Mouse (Mus musculus): ENCODE measurements at regions not wholly inside any gene's neighbourhood (a gene's known extent, or its start where the extent isn't known, plus 50 kb on each side); places are given as distances from the start of the nearest gene placed in this dataset.

DNA sequence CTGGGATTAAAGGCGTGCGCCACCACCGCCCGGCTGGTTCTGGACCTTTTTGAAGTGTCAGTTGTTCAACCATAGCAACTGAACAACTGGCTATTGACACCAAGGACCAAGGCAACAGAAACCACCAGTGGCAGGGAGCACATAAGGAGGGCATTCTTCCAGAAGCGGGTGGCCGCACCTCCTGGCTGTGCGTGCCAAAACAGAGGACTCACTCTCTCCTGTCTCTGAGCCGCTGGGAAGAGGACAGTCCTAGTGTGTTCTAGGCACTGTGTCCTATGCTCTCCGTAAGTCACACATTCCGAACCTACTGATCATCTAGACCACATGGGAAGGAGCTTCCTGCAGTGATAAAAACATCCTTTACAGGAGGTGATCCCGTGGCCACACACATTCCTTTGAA lies 60.1 kb upstream of the Dlg1 start:
- no peak for DNase-seq

DNA sequence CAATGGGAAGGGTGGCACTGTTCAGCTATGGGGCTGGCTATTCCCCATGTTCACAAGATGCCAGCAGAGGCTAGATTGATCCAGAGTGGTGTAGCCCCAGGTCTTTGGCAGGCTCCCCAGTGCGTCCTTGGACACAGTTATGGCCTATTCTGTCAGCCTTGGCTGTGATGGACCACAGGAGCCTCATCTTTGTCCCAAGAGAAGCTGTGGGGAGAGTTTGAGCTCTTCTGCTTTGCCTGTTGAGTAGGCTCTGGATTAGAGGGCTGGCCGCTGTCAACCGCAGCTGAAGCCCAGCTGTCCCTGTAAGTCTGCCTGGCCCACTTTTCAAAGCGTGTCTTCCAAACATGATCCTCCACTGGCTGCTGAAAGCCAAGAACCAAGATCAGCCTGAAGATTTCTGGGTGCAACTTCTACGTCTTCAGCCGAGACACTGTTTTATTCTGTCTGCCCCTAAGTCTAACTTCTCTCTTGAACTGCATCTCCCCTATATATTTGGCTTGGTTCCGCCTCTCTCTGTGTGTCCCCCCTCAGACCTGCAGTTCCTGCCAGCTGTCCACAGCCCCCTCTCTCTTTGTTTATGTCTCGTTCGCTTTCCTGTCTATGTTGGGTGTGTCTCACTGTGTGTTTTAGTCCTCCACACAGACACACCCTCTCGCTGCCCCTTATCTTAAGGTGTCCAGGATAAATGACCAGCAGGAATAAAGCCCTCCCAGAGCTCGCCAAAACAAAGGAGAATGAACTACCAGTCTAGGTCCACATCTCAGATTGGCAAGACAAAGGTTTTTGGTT lies 56.7 kb upstream of the Dlg1 start:
- DNase-seq, result peak; percentile 45 to 74

GRCm38 (mm10) chr16:31608964-31609363 lies 54.3 kb upstream of the Dlg1 start:
- DNase-seq, result no peak

DNA sequence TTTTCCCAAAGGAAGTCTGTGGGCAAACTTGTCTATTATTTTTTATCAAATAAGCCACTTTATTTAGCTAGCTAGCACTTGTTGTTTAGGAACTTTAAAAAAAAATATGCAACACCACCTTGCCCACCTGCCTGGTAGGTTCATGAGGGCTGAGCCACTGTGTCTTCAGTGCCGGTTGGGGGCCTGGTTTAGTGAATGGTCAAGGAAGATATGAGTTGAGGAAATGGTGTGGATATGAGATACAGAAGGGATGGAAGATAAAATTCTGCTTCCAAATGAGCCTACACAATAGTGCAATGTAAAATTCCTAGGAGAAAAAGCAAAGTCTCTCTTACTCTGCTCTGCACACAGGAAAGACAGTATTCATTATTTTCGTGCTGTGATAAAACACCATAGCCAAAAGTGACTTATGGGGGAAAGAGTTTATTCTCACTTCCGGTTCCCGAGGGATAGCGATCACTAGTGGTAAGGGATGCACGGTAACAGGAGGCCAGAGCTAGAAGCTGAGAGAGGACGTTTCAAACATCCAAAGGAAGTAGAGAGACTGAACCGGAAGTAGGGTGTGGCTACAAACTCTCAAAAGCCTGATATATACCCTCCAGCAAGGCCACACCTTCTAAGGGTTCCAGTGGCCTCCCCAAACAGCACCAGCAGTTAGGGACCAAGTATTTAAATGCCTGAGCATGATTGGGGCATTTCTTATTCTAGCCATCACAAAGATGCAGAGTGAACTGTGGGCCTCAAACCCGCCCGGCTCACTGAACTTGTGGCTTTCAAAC lies 53.7 kb upstream of the Dlg1 start:
- no peak for DNase-seq

All from lung, postnatal 4 days (tissue).